Comparison of ENCODE assay signal across 16 mouse cellular contexts in the genomic region with DNA sequence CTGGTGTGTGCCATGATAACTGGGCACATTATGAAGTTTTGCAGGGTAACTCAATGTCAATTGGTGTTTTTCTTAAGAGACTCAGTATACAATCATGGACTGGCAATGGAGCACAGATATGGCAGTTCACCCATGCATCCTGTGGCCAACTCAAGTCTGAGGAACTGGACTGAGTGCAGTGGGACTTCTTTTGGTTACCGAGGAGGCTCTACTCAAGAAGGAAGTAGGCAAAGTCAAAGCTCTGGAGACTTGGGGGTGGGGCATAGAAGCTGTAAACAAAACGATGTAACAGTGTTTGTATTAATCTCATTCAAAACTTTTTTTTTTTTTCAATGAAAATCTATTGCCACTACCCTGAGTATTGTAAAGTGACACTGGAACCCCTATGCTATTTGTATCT.
"Had no signal": no experiment of that assay in that cellular context is flagged by ENCODE, and none has a peak within 500 bp of the region (broad histone marks: within the 10 kb centered on the region; RNA-seq: fewer than 3 reads in every experiment).

No protein-coding gene starts in this region.

- H3K27ac ChIP-seq: limb, embryonic 13.5 days; liver, embryonic 14.5 days; midbrain, embryonic 10.5 days; midbrain, embryonic 15.5 days; neural tube, embryonic 12.5 days had no signal

- H3K4me3 ChIP-seq: limb, embryonic 13.5 days; midbrain, embryonic 10.5 days; midbrain, embryonic 15.5 days; neural tube, embryonic 12.5 days had no signal

- H3K9ac ChIP-seq: limb, embryonic 13.5 days; liver, embryonic 14.5 days; midbrain, embryonic 15.5 days; neural tube, embryonic 12.5 days had no signal

- H3K4me2 ChIP-seq: limb, embryonic 13.5 days; midbrain, embryonic 15.5 days; neural tube, embryonic 12.5 days had no signal

- H3K4me1 ChIP-seq: limb, embryonic 13.5 days; midbrain, embryonic 10.5 days; midbrain, embryonic 15.5 days; neural tube, embryonic 12.5 days had no signal

- ATAC-seq: inflammation-experienced regulatory T-cells, adult 6 months; intestine, postnatal 0 days; lung, postnatal 0 days; midbrain, embryonic 15.5 days had no signal

- H3K9me3 ChIP-seq: limb, embryonic 13.5 days; midbrain, embryonic 10.5 days; midbrain, embryonic 15.5 days; neural tube, embryonic 12.5 days had no signal

- DNase-seq: kidney, adult 8-10 months; kidney, postnatal 25 days; layer of hippocampus, adult 9-11 months; left cerebral cortex, postnatal 4 days; lung, adult 18-20 months; right cerebral cortex, postnatal 14 days; thymus, adult 18-20 months; thymus, postnatal 14 days had no signal

- H3K27me3 ChIP-seq: limb, embryonic 13.5 days; midbrain, embryonic 15.5 days; neural tube, embryonic 12.5 days had no signal
